Mouse (Mus musculus): ENCODE measurements at regions not wholly inside any gene's neighbourhood (a gene's known extent, or its start where the extent isn't known, plus 50 kb on each side); places are given as distances from the start of the nearest gene placed in this dataset.

DNA sequence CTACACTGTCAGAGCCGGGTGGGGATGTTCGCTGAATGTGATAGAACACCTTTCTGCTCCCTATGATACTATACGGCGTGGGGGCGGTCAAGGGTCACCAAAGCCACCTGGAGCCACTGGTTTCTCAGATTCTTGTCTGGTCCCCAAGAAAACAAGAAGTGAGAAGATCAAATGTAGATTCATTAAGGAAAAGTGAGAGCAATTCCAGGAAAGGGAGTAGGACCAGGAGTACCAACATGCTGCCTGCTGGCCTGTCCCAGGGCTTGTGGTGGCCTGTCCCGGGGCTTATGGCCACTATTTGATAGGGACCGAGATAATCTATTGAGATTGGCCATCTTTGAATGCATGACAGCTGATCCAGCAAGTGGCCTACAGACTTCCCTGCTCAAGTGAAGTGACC is 58.8 kb upstream of the Fut8 start:
- Histone ChIP-seq H3K4me2 (replicated peaks) (no peak overlapping the region), H3K9me3 (no peaks in the 10 kb centered on the region), H3K4me1 (no peaks in the 10 kb centered on the region), H3K9ac (replicated peaks) (no peak overlapping the region), H3K27ac (replicated peaks) (no peak overlapping the region), H3K36me3 (no peaks in the 10 kb centered on the region), H3K4me3 (no peak overlapping the region), H3K27me3 (no peaks in the 10 kb centered on the region)
- ATAC-seq (replicated peaks), result no peak
- 98% methylated on average over 7 of the region's 7 CpGs for WGBS

DNA sequence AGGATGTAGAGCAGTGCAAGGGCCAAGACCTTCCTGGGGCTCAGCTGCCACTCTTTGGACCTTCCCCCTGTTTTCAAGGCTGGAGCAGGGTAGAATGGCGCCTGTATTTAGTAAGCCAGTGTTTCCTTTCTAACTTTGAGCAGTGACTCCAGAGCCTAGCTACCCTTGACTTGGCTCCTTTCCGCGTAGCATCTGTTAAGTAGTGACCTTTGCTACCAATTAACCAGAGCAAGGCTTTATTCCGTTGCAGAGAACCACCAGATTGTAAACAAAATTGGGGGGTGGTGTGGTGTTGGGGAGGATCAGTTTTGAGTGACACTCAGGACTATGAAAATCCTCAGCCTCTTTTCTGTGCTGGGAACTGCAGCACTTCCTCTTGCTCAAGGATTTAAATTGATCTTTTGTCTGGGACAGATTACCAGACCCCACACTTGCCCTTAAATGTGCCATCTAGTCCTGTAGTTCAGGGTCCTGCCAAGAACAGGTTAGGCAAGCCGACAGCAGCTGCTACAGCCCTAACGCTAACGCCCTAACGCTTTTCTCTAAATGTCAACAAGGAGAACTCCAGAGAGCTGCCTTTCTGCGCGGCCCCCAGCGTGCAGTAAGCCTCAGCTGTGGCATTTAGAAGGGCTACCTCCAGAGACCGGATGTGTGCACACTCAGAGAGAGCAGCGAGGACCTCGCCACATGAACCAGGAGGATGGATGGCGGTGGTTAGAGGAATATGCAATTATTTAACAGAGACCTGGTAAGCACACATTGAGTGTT is 59.9 kb upstream of the Fut8 start:
- H3K27ac ChIP-seq (replicated peaks), result no peak overlapping the region

DNA sequence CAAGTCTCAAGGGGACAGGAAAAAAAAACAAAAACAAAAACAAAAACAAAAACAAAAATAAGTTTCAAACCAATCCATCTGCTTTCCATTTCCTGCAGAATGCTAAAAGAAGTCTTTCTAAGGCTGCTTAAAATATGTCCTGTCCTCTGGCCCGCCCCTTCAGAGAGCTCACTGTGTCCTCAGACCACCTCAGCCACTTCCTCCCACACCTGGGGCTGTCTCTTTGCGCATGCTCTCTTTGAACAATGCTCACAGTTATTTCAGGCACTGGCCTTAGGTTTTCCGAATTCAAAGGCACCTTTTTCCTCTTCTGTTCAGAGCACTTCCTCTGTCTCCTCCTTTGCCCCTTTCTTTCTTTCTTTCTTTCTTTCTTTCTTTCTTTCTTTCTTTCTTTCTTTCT is 60.6 kb upstream of the Fut8 start:
- H3K27me3 ChIP-seq, result no peaks in the 10 kb centered on the region
- 80% methylated on average over 3 of the region's 3 CpGs for WGBS
- H3K36me3 ChIP-seq, result no peaks in the 10 kb centered on the region
- no peak overlapping the region for H3K4me2 ChIP-seq (replicated peaks)
- H3K4me1 ChIP-seq, result no peaks in the 10 kb centered on the region
- no peaks in the 10 kb centered on the region for H3K9me3 ChIP-seq
- H3K27ac ChIP-seq (replicated peaks), result no peak overlapping the region
- no peak overlapping the region for H3K4me3 ChIP-seq
- no peak for ATAC-seq (replicated peaks)
- no peak overlapping the region for H3K9ac ChIP-seq (replicated peaks)

More for the DNA sequence above, 59.9 kb upstream of the Fut8 start:
- Histone ChIP-seq H3K4me1 (no peaks in the 10 kb centered on the region), H3K27me3 (no peaks in the 10 kb centered on the region), H3K9me3 (no peaks in the 10 kb centered on the region), H3K4me3 (no peak overlapping the region), H3K36me3 (no peaks in the 10 kb centered on the region), H3K9ac (replicated peaks) (no peak overlapping the region), H3K4me2 (replicated peaks) (no peak overlapping the region)
- 0 out of 2 replicates have a peak, but pooled peaks have one; percentile 32 for ATAC-seq (replicated peaks)
- WGBS, result 38% methylated on average over 15 of the region's 15 CpGs

DNA sequence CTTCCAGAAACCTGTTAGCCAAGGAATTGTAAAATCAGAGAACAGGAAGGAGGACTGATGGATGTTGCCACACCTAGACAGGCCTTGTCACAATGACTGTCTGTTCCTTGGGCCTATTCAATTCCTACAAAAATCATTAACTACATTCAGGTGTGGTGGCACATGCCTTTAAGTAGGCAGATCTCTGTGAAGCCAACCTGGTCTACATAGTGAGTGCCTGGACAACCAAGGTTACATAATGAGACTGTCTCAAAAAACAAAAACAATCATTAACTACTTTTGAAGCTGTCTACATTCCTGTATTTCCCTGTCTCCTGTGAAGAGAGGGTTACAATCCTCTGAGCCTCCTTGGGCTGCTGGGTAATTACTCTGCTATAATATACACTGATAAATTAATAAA is 63.9 kb upstream of the Fut8 start:
- no peak for ATAC-seq (replicated peaks)
- H3K9me3 ChIP-seq, result no peaks in the 10 kb centered on the region

DNA sequence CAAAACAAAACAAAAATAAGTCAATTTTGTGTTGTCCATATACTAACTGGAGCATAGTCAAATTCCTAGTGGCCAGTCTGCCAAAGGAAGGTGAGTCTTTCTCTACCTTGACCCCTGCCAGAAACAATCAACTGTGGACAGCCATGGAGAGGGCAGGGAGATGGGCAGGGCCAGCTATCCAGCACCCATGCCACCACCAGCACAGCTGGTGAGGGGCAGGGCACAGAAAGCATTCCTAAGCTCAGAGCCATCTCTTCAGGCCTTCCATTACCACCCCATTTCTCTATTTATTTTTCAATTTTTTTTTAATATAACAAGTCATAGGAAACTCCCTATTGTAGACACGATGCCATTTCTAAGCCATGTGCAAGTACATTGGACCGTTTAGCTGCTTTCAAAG is 65.4 kb upstream of the Fut8 start:
- Histone ChIP-seq H3K4me1 (no peaks in the 10 kb centered on the region), H3K27me3 (no peaks in the 10 kb centered on the region), H3K27ac (replicated peaks) (no peak overlapping the region), H3K36me3 (no peaks in the 10 kb centered on the region), H3K9ac (replicated peaks) (no peak overlapping the region), H3K4me2 (replicated peaks) (no peak overlapping the region), H3K9me3 (no peaks in the 10 kb centered on the region), H3K4me3 (no peak overlapping the region)
- WGBS, result 94% methylated on average over 2 of the region's 2 CpGs
- no peak for ATAC-seq (replicated peaks)

More for the DNA sequence above, 63.9 kb upstream of the Fut8 start:
- Histone ChIP-seq H3K27ac (replicated peaks) (no peak overlapping the region), H3K4me2 (replicated peaks) (no peak overlapping the region), H3K27me3 (no peaks in the 10 kb centered on the region), H3K36me3 (no peaks in the 10 kb centered on the region), H3K4me1 (no peaks in the 10 kb centered on the region), H3K4me3 (no peak overlapping the region), H3K9ac (replicated peaks) (no peak overlapping the region)

DNA sequence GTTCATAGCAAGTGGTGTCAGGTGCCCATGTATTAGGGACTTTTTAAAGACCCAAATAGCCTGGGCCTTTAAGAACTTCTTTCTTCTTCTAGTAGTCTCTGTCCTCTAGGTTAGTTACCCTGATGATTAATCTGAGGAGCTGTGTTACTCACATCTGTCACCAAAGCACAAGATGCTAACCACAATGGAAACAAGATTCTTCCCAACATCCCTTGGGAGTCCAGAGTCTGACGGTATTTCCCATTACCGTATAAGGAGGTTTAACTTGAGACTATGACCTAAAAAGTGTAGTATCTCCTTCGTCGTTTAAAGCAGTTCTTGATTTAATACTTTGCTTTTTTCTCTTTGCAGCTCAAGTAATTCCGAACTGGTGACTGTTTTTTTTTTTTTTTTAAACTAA is 67.7 kb upstream of the Fut8 start:
- no peaks in the 10 kb centered on the region for H3K36me3 ChIP-seq
- no peaks in the 10 kb centered on the region for H3K9me3 ChIP-seq
- H3K4me1 ChIP-seq, result no peaks in the 10 kb centered on the region
- WGBS, result 89% methylated on average over 5 of the region's 5 CpGs
- no peak overlapping the region for H3K27ac ChIP-seq (replicated peaks)
- H3K27me3 ChIP-seq, result no peaks in the 10 kb centered on the region
- H3K9ac ChIP-seq (replicated peaks), result no peak overlapping the region
- ATAC-seq (replicated peaks), result no peak
- no peak overlapping the region for H3K4me3 ChIP-seq
- H3K4me2 ChIP-seq (replicated peaks), result no peak overlapping the region

DNA sequence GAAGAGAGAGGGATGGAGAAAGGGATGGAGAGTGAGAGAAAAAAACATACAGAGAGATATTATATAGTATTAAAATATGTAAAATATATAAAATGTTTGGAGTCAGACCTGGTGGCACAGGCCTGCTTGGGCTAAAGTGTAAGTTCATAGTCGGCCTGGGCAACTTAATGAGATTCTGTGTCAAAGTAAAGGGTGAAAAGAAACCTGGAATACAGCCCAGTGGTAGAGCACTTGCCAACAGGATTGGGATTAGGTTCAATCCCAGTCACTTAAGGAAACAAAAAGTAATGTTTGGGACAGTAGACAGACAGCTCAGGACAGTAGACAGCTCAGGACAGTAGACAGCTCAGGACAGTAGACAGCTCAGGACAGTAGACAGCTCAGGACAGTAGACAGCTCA is 69.6 kb upstream of the Fut8 start:
- Histone ChIP-seq H3K4me1 (no peaks in the 10 kb centered on the region), H3K36me3 (no peaks in the 10 kb centered on the region), H3K4me2 (replicated peaks) (no peak overlapping the region), H3K9me3 (no peaks in the 10 kb centered on the region), H3K27ac (replicated peaks) (no peak overlapping the region), H3K27me3 (no peaks in the 10 kb centered on the region), H3K4me3 (no peak overlapping the region), H3K9ac (replicated peaks) (no peak overlapping the region)
- no peak for ATAC-seq (replicated peaks)
- 39% methylated on average over 1 of the region's 1 CpGs for WGBS

DNA sequence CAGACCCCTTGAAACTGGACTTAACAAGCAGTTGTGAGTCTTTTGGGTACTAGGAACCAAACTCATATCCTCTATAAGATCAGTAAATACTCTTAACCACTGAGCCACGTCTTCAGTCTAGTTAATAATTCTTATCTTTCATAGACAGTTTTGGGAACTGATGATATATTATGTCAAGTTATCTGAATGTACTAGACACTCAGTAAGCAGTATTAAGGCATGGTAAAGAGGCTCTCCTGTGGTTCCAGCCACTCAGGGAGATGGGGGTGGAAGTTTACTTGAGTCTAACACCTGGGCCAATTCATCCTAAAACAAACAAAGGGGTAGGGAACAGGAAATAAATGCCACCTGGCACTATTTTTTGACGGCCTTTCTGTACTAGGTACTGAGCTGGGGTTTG is 81.2 kb upstream of the Fut8 start:
- no peak for ATAC-seq (replicated peaks)
- 81% methylated on average over 2 of the region's 2 CpGs for WGBS

DNA sequence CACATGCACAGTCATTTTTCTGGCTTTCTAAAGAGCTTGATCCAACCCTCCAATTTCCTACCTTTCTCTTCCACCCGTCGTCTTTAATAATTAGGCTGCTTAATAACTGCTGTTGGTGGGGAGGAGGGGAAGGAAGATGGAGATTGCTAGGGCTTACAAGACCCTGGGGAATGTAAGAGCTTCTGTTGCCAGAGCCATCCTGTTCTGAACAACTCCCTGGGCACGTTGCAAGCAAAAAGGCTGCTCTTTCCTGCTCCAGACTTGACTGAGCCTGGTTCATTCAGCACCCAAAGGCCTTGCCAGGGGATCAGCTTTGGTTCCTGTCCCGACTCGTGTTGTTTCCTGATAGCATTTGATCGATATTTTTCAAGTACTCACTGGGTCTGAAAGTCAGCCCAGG is 82.3 kb upstream of the Fut8 start:
- ATAC-seq (replicated peaks), result no peak
- Histone ChIP-seq H3K4me1 (no peaks in the 10 kb centered on the region), H3K9ac (replicated peaks) (no peak overlapping the region), H3K27ac (replicated peaks) (no peak overlapping the region), H3K27me3 (no peaks in the 10 kb centered on the region), H3K36me3 (no peaks in the 10 kb centered on the region), H3K4me3 (no peak overlapping the region), H3K9me3 (no peaks in the 10 kb centered on the region), H3K4me2 (replicated peaks) (no peak overlapping the region)
- WGBS, result 65% methylated on average over 6 of the region's 6 CpGs

More for the DNA sequence above, 81.2 kb upstream of the Fut8 start:
- Histone ChIP-seq H3K27me3 (no peaks in the 10 kb centered on the region), H3K27ac (replicated peaks) (no peak overlapping the region), H3K4me2 (replicated peaks) (no peak overlapping the region), H3K9me3 (no peaks in the 10 kb centered on the region), H3K9ac (replicated peaks) (no peak overlapping the region), H3K36me3 (no peaks in the 10 kb centered on the region), H3K4me1 (no peaks in the 10 kb centered on the region), H3K4me3 (no peak overlapping the region)

DNA sequence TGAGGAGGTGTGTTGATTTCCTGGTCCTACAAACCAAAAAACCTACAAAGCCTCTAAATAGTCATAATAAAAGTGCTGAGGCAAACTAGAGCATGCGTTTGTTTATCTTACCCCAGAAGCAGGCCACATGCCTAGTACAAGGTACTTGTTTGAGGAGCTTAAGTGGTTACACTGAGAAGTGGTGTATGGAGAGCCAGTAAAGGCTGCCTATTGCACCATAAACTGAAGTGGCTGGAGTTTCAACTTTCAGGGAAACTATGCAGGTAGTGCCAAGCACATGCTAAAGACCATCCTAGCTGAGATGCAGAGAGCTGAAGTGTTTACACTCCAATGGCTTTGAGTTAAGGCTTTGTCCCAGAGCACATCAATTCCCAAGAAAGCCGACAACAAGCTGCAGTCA is 86.5 kb upstream of the Fut8 start:
- H3K4me3 ChIP-seq, result no peak overlapping the region
- no peaks in the 10 kb centered on the region for H3K4me1 ChIP-seq
- WGBS, result 87% methylated on average over 2 of the region's 2 CpGs
- no peaks in the 10 kb centered on the region for H3K9me3 ChIP-seq
- no peak overlapping the region for H3K27ac ChIP-seq (replicated peaks)
- no peak overlapping the region for H3K9ac ChIP-seq (replicated peaks)
- no peaks in the 10 kb centered on the region for H3K27me3 ChIP-seq
- no peak overlapping the region for H3K4me2 ChIP-seq (replicated peaks)
- no peaks in the 10 kb centered on the region for H3K36me3 ChIP-seq
- ATAC-seq (replicated peaks), result no peak

DNA sequence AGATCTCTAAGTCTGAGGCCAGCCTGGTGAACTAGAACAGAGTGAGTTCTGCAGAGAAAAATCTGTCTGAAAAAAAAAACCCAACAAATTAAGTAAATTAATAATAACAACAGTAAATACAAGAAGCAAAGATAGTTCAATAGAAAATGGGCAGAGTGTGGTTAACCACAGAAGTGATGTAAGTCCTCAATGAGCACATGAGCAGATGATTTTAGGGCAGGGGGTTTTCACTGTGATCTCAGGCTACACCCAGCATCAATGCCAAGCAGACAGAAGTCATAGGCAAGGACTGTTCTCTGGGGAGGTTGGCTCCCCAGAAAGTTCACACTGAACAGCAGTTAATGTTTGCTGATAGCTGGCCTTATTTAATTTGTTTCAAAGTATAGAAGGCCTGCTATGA is 88.1 kb upstream of the Fut8 start:
- no peaks in the 10 kb centered on the region for H3K36me3 ChIP-seq

DNA sequence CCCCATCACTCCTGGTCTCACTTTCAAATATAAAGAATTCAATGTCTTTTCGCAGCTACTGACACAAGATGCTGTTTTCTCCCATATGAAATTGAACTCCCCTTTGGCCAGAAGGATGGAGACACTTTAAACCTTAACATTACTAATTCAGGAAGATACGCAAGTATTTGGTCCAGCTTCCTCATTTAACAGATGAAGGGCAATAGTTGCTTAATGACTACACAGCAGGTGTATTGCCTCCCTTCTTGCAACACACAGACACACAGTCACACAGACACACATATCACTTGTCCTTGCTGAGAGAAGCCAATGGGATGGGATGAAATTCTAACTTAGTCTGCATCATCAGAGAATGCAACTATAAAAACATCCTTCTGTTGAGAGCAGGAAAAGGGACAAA is 89.8 kb upstream of the Fut8 start:
- Histone ChIP-seq H3K4me2 (replicated peaks) (no peak overlapping the region), H3K27me3 (no peaks in the 10 kb centered on the region), H3K9me3 (no peaks in the 10 kb centered on the region), H3K4me3 (no peak overlapping the region), H3K36me3 (no peaks in the 10 kb centered on the region), H3K4me1 (no peaks in the 10 kb centered on the region), H3K9ac (replicated peaks) (no peak overlapping the region), H3K27ac (replicated peaks) (no peak overlapping the region)
- ATAC-seq (replicated peaks), result no peak
- 93% methylated on average over 2 of the region's 2 CpGs for WGBS

More for the DNA sequence above, 88.1 kb upstream of the Fut8 start:
- H3K27me3 ChIP-seq, result no peaks in the 10 kb centered on the region
- H3K4me2 ChIP-seq (replicated peaks), result no peak overlapping the region
- no peak for ATAC-seq (replicated peaks)
- no peaks in the 10 kb centered on the region for H3K4me1 ChIP-seq
- H3K4me3 ChIP-seq, result no peak overlapping the region
- H3K9ac ChIP-seq (replicated peaks), result no peak overlapping the region
- H3K9me3 ChIP-seq, result no peaks in the 10 kb centered on the region
- H3K27ac ChIP-seq (replicated peaks), result no peak overlapping the region

DNA sequence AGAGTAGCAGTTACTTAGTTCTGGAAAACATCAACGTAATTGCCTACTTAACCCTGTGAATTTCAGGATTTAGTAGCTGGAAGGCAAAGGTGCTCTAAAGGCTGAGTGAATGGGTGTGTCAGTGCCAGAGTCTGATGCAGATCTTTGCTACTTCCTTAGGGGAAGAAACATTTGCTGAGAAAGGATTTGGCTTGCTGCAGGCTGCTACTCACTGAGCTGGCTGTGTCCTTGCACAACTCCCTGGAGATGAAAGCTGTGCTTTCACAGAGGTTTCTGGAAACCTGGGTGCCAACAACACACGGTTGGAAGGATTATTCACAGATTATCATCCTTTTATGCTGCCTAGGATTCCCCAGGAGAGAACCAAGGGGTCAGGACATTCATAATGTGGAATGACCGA is 94.0 kb upstream of the Fut8 start:
- Histone ChIP-seq H3K27me3 (no peaks in the 10 kb centered on the region), H3K4me3 (no peak overlapping the region), H3K27ac (replicated peaks) (no peak overlapping the region), H3K4me1 (no peaks in the 10 kb centered on the region), H3K9me3 (no peaks in the 10 kb centered on the region), H3K36me3 (no peaks in the 10 kb centered on the region), H3K9ac (replicated peaks) (no peak overlapping the region), H3K4me2 (replicated peaks) (no peak overlapping the region)
- WGBS, result 69% methylated on average over 3 of the region's 3 CpGs
- ATAC-seq (replicated peaks), result no peak

Measured in forebrain, embryonic 15.5 days (tissue).